Mouse (Mus musculus) intestine, embryonic 14.5 days (tissue): ENCODE results near the gene Atxn10. TPM values are rescaled to one million over a fixed set of nuclear protein-coding genes. Genes with fewer than 3 reads are reported as not detected.

Source experiments
- ATAC-seq: fragments of 200-750 bp; cut with Nextera tagmentation; replicated peaks from 2 replicates; pipeline ENCODE4 v1.8.0; 2017; ENCODE audit warnings: low read depth, moderate number of reproducible peaks, moderate TSS enrichment, moderate library complexity; ENCODE audit not compliant: low FRiP score, low TSS enrichment
- DNase-seq: peaks from one replicate; pipeline ENCODE4 v3.0.0-alpha.2; 2018; ENCODE audit warnings: low spot score
- H3K27ac ChIP-seq: fragments of 300-500 bp; sonication (generic); 2 replicates; pipeline ENCODE4 v1.5.1; 2014; ENCODE audit warnings: low read depth, mild to moderate bottlenecking, control low read depth
- H3K27me3 ChIP-seq: fragments of 300-500 bp; sonication (generic); replicated peaks from 2 replicates; pipeline ENCODE4 v1.6.1; 2014; ENCODE audit warnings: low read length, control low read depth; ENCODE audit not compliant: control insufficient read depth, insufficient read depth
- H3K36me3 ChIP-seq: fragments of 300-500 bp; sonication (generic); 2 replicates; pipeline ENCODE4 v1.6.1; 2014; ENCODE audit warnings: low read length, control low read depth; ENCODE audit not compliant: control insufficient read depth, insufficient read depth
- H3K4me1 ChIP-seq: fragments of 300-500 bp; sonication (generic); replicated peaks from 2 replicates; pipeline ENCODE4 v1.6.1; 2014; ENCODE audit warnings: low read length, control low read depth, mixed read lengths; ENCODE audit not compliant: control insufficient read depth, insufficient read depth
- H3K4me2 ChIP-seq: fragments of 300-500 bp; sonication (generic); 2 replicates; pipeline ENCODE4 v1.6.1; 2014; ENCODE audit warnings: low read length
- H3K4me3 ChIP-seq: fragments of 300-500 bp; sonication (generic); 2 replicates; pipeline ENCODE4 v1.5.1; 2014; ENCODE audit warnings: low read depth, low read length, control low read depth, mixed read lengths
- H3K9ac ChIP-seq: fragments of 300-500 bp; sonication (generic); 2 replicates; pipeline ENCODE4 v1.6.1; 2014; ENCODE audit warnings: mild to moderate bottlenecking, low read length
- H3K9me3 ChIP-seq: fragments of 300-500 bp; sonication (generic); 2 replicates; pipeline ENCODE4 v1.6.1; 2016; ENCODE audit warnings: low read length, control low read depth; ENCODE audit not compliant: control insufficient read depth
- WGBS: fragments of 180-500 bp; shearing (Covaris S2); extraction: QIAGEN DNeasy Blood & Tissue Kit; methylation state at CpG from one replicate; pipeline ENCODE4 v1.1.7; 2014; 5-methylcytosine and 5-hydroxymethylcytosine counted together
- polyA plus RNA-seq: library from polyadenylated mRNA; unstranded; fragments of >200 nt; fragmentation: Nextera tagmentation; extraction: Ambion mirVana; gene quantifications from 2 replicates; pipeline ENCODE4 v1.2.1, GENCODE M21; 2014

The Atxn10 gene
- polyA plus RNA-seq, 1 experiment from 2014 or later = 253 TPM

DNA sequence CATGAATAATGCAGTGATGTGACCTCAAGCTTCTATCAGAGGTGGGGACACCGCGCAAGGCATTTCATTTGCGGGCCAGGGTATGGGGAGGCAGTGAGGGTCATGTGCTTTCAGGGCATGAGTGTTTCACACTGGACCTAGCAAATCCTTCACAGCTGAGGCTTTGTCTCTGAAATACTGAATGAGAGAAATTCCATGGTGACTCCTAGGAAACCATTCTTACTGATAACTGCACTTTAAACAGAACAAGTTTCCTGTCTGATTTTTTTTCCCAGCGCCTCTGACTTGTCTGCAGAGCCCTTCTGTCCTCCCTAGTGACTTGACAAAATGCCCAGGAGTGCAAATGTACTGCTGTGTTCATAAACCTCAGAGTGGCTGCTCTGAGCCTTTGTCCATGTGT lies 125.5 kb downstream of the Atxn10 start:
- H3K4me2 ChIP-seq = no peak overlapping the region
- 79% methylated on average over 4 of the region's 4 CpGs for WGBS
- no peak overlapping the region for H3K9ac ChIP-seq
- H3K27ac ChIP-seq = no peak overlapping the region
- no peak for DNase-seq
- peaks cover 70% of the 10 kb centered on the region for H3K36me3 ChIP-seq
- no peak overlapping the region for H3K4me3 ChIP-seq
- H3K4me1 ChIP-seq = no peaks in the 10 kb centered on the region
- H3K27me3 ChIP-seq = no peaks in the 10 kb centered on the region
- ATAC-seq = no peak
- H3K9me3 ChIP-seq = no peaks in the 10 kb centered on the region

DNA sequence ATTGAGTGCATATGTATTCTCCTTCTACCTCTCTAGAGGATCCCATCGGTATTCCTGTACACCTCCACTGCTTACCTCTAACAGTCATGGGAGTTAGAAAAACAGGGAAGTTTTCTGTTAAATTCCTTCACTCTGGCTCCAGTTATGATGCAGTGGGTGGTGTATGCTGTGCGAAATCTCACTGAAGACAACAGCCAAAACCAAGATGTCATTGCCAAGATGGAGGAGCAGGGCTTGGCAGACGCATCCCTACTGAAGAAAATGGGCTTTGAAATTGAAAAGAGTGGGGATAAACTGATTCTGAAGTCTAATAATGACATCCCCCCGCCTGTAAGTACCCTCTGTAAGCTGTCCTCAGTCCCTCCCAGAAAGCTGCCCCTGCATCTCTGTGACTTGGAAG lies 126.1 kb downstream of the Atxn10 start:
- Histone ChIP-seq H3K4me2 (no peak overlapping the region), H3K4me1 (no peaks in the 10 kb centered on the region), H3K27ac (no peak overlapping the region), H3K4me3 (no peak overlapping the region), H3K27me3 (no peaks in the 10 kb centered on the region), H3K36me3 (peaks cover 72% of the 10 kb centered on the region), H3K9ac (no peak overlapping the region), H3K9me3 (no peaks in the 10 kb centered on the region)
- DNase-seq (no peak), ATAC-seq (no peak)
- 87% methylated on average over 4 of the region's 4 CpGs for WGBS

DNA sequence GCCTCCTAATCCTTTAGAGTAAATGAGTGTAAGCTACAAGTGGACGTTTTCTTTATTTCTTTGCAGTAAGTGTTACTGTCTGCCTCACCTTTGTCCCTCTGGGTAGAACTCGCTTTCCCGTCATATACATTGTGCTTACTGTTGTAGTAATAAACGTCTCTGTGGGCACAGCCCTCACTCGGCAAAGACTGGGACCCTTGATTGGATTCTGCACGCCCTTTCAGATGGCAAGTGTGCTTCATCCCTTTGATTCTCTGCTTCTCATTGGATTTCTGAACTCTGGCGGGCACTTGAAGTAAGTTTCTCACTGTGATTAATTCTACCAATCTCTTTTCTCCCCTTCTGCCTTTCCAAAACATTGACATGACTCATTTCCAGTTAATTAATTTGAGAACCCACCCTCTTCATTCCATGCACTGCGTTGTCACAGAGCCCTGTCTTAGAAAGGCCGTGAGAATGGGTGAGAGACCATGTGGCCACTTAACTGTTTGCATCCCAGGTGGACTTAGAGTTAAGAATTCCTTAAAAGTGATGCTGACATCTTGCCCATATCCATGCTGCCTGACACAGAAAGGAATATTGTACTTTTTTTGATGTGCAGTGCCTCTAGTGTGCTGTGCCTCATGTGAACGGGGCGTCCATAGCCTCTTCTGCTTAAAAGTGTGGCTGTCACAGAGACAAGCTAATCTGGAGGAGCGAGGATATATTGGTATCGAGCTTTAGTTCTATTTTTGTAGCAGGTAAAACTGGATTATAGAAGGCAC lies 127.2 kb downstream of the Atxn10 start:
- H3K36me3 ChIP-seq = peaks cover 66% of the 10 kb centered on the region
- no peak overlapping the region for H3K4me2 ChIP-seq
- no peak overlapping the region for H3K4me3 ChIP-seq
- H3K9me3 ChIP-seq = no peaks in the 10 kb centered on the region
- 76% methylated on average over 13 of the region's 13 CpGs for whole genome bisulfite sequencing
- no peaks in the 10 kb centered on the region for H3K27me3 ChIP-seq
- DNase-seq = no peak
- no peaks in the 10 kb centered on the region for H3K4me1 ChIP-seq
- no peak overlapping the region for H3K9ac ChIP-seq
- no peak overlapping the region for H3K27ac ChIP-seq
- no peak for ATAC-seq

DNA sequence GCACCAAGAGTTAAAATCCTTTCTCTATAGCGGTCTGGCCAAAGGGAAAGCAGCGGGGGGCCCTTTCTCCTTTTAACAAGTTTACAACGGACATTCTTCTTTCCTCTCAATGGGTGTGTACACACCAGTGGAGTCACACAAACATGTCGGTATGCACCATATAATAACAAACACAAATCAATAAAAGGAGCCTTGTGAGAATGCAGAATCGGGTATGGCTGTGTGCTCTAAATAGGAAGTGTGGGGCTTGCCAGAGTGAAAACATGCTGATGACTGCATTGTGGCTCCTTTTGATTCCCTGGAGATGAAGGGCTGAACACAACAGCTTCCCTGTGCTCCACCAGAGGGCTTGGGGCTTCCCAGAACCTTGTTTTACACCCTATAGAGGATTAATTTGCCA lies 128.1 kb downstream of the Atxn10 start:
- H3K27me3 ChIP-seq = no peaks in the 10 kb centered on the region
- WGBS = 32% methylated on average over 5 of the region's 5 CpGs
- DNase-seq = no peak
- no peak overlapping the region for H3K27ac ChIP-seq
- no peaks in the 10 kb centered on the region for H3K4me1 ChIP-seq
- H3K4me2 ChIP-seq = no peak overlapping the region
- H3K36me3 ChIP-seq = peaks cover 63% of the 10 kb centered on the region
- H3K4me3 ChIP-seq = no peak overlapping the region
- no peak overlapping the region for H3K9ac ChIP-seq
- no peak for ATAC-seq
- H3K9me3 ChIP-seq = no peaks in the 10 kb centered on the region

DNA sequence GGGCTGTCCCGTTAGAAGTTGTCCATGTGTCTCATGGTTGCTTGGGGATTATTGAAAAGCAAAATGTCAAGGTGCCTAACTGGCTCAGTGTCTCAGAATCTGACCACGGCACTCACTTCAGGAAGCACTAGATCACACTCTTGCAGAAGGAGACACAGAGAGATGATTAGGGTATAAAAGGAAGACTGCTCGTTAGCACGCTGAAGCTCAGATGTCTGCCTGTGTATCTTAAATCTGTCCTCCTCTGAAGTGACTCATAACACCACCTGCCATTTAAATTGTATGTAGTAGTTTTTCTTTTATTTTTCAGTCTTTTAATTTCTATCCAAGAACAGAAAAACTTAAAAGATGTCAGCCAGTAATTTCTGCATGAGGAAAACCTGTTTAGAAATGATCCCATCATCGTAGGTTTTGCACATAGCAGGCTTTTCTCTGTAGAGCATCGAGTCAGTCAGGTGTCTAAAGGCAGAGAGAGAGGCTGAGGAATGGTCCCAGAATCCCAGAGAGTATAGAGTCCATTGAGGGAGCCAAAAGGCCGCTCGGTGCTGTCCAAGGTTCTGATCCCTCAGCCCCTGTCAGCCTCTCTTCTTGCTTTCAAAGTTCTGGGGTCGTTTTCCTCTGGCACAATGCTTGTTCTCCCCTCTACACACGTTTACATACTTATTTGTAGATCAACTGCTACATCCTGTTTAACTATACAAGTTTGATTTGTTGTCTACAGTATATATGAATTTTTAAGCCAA lies 128.9 kb downstream of the Atxn10 start:
- Histone ChIP-seq H3K4me1 (no peaks in the 10 kb centered on the region), H3K9ac (no peak overlapping the region)

DNA sequence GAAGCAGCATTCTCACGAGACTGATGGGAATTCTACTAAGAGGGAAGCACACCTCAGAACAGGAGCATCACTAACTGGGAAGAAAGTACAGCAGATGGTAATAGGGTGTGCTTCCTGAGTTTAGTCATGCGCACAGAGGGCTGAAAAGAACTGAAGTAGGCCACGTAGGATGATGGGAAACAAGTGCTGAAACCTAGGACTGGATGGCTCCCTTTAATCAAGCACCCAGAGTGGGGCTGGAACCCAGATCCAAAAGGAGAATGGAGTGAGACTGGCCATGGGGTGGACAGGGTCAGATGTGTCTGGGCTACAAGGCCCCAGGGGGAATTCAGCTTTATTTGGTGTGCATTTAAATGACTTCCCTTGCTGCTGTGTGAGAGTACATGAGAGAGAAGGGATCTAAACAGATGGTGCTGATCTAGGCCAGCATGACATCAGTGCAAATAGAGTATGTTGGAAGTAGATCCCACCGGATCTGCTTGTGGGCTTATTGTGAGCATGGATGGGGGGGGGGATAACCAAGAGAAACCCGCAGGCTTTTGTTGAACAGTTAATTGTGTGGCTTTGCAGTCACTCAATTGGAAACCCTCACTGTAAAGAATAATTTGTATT lies 130.5 kb downstream of the Atxn10 start:
- H3K36me3 ChIP-seq = peaks cover 52% of the 10 kb centered on the region
- no peak overlapping the region for H3K4me3 ChIP-seq
- no peak overlapping the region for H3K9ac ChIP-seq
- H3K9me3 ChIP-seq = no peaks in the 10 kb centered on the region
- DNase-seq (no peak), ATAC-seq (no peak)
- WGBS = 92% methylated on average over 5 of the region's 5 CpGs
- no peaks in the 10 kb centered on the region for H3K4me1 ChIP-seq
- no peak overlapping the region for H3K27ac ChIP-seq
- H3K27me3 ChIP-seq = no peaks in the 10 kb centered on the region
- no peak overlapping the region for H3K4me2 ChIP-seq

More for the DNA sequence above, 128.9 kb downstream of the Atxn10 start:
- DNase-seq (peak; percentile 69), ATAC-seq (no peak)
- no peaks in the 10 kb centered on the region for H3K9me3 ChIP-seq
- WGBS = 59% methylated on average over 10 of the region's 10 CpGs
- no peaks in the 10 kb centered on the region for H3K27me3 ChIP-seq
- no peak overlapping the region for H3K27ac ChIP-seq
- no peak overlapping the region for H3K4me2 ChIP-seq
- H3K36me3 ChIP-seq = peaks cover 63% of the 10 kb centered on the region
- no peak overlapping the region for H3K4me3 ChIP-seq

DNA sequence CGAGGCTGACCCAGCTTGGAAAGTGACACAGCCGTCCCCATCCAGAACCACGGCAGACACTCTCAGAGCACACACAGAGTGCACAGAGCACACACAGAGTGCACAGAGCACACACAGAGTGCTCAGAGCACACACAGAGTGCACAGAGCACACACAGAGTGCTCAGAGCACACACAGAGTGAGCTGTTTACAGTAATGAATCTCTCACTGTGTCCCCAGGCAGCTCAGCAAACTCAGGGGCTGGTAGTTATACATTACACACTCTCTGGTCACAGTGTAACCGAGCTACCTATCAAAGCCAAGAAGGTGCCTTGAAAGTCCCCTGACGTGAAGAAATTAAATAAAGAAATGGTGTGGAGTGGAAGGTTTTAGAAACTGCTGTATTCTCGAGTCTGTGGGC lies 133.4 kb downstream of the Atxn10 start:
- Histone ChIP-seq H3K9ac (no peak overlapping the region), H3K4me3 (no peak overlapping the region), H3K9me3 (no peaks in the 10 kb centered on the region), H3K36me3 (peaks cover 29% of the 10 kb centered on the region), H3K27me3 (no peaks in the 10 kb centered on the region), H3K4me2 (no peak overlapping the region), H3K27ac (no peak overlapping the region), H3K4me1 (no peaks in the 10 kb centered on the region)
- WGBS = 72% methylated on average over 6 of the region's 6 CpGs
- ATAC-seq = no peak
- DNase-seq = no peak

DNA sequence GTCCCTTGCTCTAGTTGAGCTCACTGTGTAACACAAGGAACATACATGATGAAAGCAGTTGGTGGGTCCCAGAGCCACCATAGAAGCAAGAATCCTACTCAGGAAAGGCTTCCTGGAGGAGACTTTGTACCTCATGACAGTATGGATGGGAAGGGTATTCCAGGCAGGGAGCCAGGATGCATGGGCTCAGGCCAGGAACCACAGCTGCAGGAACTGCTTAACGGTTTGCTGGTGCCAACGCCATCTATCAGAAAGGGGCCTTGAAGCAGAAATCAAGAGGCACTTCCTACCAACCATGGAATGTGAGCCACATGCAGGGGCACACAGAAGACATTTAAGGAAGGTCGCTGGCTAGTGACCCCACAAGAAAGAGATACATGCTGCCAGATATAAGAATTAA lies 138.7 kb downstream of the Atxn10 start:
- no peaks in the 10 kb centered on the region for H3K4me1 ChIP-seq
- no peaks in the 10 kb centered on the region for H3K36me3 ChIP-seq
- no peak overlapping the region for H3K4me2 ChIP-seq
- 77% methylated on average over 3 of the region's 3 CpGs for WGBS
- DNase-seq = no peak
- H3K27me3 ChIP-seq = no peaks in the 10 kb centered on the region
- H3K27ac ChIP-seq = no peak overlapping the region
- no peak overlapping the region for H3K9ac ChIP-seq
- no peaks in the 10 kb centered on the region for H3K9me3 ChIP-seq
- no peak for ATAC-seq
- no peak overlapping the region for H3K4me3 ChIP-seq
